Mouse (Mus musculus): ENCODE measurements around the gene Rbm31y.
"Not testable (repeated sequence)": the region's sequence is repeated elsewhere in the genome, so short reads cannot be mapped to it uniquely, and the experiment has no call there.

Rbm31y gene

DNA sequence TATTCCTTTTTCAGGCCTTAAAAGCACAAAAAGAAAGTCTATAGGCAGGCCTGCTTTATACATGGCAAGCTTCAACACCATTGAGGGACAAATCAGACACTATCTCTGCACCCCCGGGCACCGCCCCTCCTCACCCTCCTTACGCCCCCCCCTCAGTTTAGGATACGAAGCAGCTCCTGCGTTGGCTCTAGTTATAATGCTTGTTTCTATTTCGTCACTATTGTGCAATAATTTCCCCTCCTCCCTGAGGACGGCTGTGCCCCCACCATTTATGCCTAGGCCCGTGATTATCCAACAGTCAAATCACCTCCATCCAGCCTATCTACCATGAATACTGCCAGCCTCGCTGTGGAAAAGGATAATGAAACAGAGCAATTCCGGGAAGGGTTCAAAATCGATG lies at the start of gene Rbm31y:
Gene Rbm31y, plus strand, starts transcription at position 301 of the 400 bp plus-strand sequence.
- not testable (repeated sequence) for DNase-seq

All from cerebellum, postnatal 14 days (tissue).